9 mouse cellular contexts compared by ENCODE assay signal in genomic region chr1:71289511-71289910, GRCm38 (mm10).
DNase-seq lines count a peak whose midpoint lies in the region; ATAC-seq and TF ChIP-seq lines count a peak whose summit lies in the region.
"Had no signal": no experiment of that assay in that cellular context is flagged by ENCODE, and none has a peak within 500 bp of the region (broad histone marks: within the 10 kb centered on the region; RNA-seq: fewer than 3 reads in every experiment).

No protein-coding gene starts in this region.

- H3K9me3 ChIP-seq in intestine, postnatal 0 days (ENCODE audit: control insufficient read depth), result no peaks in the 10 kb centered on the region
- no peaks in the 10 kb centered on the region for H3K9me3 ChIP-seq in intestine, embryonic 16.5 days (ENCODE audit: control insufficient read depth, low read length)
- H3K9me3 ChIP-seq: neural tube, embryonic 13.5 days had no signal

- no peak overlapping the region for H3K9ac ChIP-seq in intestine, postnatal 0 days (ENCODE audit: low read depth, low read length)
- no peak overlapping the region for H3K9ac ChIP-seq in intestine, embryonic 16.5 days (ENCODE audit: low read depth, low read length)
- H3K9ac ChIP-seq: neural tube, embryonic 13.5 days had no signal

- no peak overlapping the region for H3K4me3 ChIP-seq in intestine, postnatal 0 days (ENCODE audit: low read depth, low read length)
- no peak overlapping the region for H3K4me3 ChIP-seq in intestine, embryonic 16.5 days (ENCODE audit: low read length)
- H3K4me3 ChIP-seq: neural tube, embryonic 13.5 days had no signal

- no peaks in the 10 kb centered on the region for H3K27me3 ChIP-seq in intestine, postnatal 0 days (replicated peaks; ENCODE audit: control insufficient read depth, insufficient read depth, low read length)
- no peaks in the 10 kb centered on the region for H3K27me3 ChIP-seq in intestine, embryonic 16.5 days (replicated peaks; ENCODE audit: control insufficient read depth, insufficient read depth, low read length)
- H3K27me3 ChIP-seq: neural tube, embryonic 13.5 days had no signal

- peak; percentile 34 for DNase-seq in WW6 (ENCODE audit: low read depth, low spot score)
- DNase-seq in cerebellum, postnatal 4 days (ENCODE audit: low spot score in 2 of 2), result peak; percentile 32 to 65
- peak; percentile 46 to 69 for DNase-seq in heart, postnatal 36 days
- DNase-seq in left cerebral cortex, adult 8-10 months (ENCODE audit: low spot score in 2 of 2), result peak; percentile 36 to 45
- peak; percentile 75 for DNase-seq in thymus, postnatal 4 days

- intact Hi-C loops in heart, postnatal 36 days (cut with DNase I), result loop anchor here (1.0 to 5.0 kb wide), 3 partner anchors 217 to 853 kb away; no protein-coding TSS in a partner anchor

- no peaks in the 10 kb centered on the region for H3K4me1 ChIP-seq in intestine, postnatal 0 days (replicated peaks; ENCODE audit: control insufficient read depth, insufficient read depth, low read length)
- no peaks in the 10 kb centered on the region for H3K4me1 ChIP-seq in intestine, embryonic 16.5 days (ENCODE audit: control insufficient read depth, insufficient read depth, low read length)

- no peak for ATAC-seq in intestine, postnatal 0 days
- ATAC-seq in intestine, embryonic 16.5 days, result no peak
- ATAC-seq in neutrophil, adult 5-6 weeks (ENCODE audit: extremely low read depth, insufficient number of reproducible peaks, low FRiP score, poor library complexity, severe bottlenecking), result peak; percentile 39; the same call in 1 of the 2 replicates

- TF ChIP-seq CTCF in intestine, postnatal 0 days (IDR thresholded peaks at IDR 0.05; ENCODE audit: low read depth), result peak; percentile 89

- no peak overlapping the region for H3K27ac ChIP-seq in intestine, postnatal 0 days (ENCODE audit: low read depth, low read length)
- no peak overlapping the region for H3K27ac ChIP-seq in intestine, embryonic 16.5 days (ENCODE audit: low read length)
- H3K27ac ChIP-seq: neural tube, embryonic 13.5 days had no signal

- WGBS in intestine, postnatal 0 days, result 17% methylated on average over 5 of the region's 5 CpGs
- 25% methylated on average over 5 of the region's 5 CpGs for WGBS in intestine, embryonic 16.5 days

- H3K4me2 ChIP-seq in intestine, postnatal 0 days (replicated peaks; ENCODE audit: low read depth), result no peak overlapping the region
- no peak overlapping the region for H3K4me2 ChIP-seq in intestine, embryonic 16.5 days (ENCODE audit: low read depth, low read length)
- H3K4me2 ChIP-seq: neural tube, embryonic 13.5 days had no signal

- H3K36me3 ChIP-seq in intestine, postnatal 0 days (ENCODE audit: control insufficient read depth, insufficient read depth), result no peaks in the 10 kb centered on the region
- H3K36me3 ChIP-seq in intestine, embryonic 16.5 days (ENCODE audit: control insufficient read depth, insufficient read depth, low read length), result no peaks in the 10 kb centered on the region
- H3K36me3 ChIP-seq: neural tube, embryonic 13.5 days had no signal
